Mouse (Mus musculus) midbrain, embryonic 13.5 days (tissue): ENCODE measurements around the gene Prkar1a. TPM values are rescaled to one million over a fixed set of nuclear protein-coding genes. Genes with fewer than 3 reads are reported as not detected.
"Not testable (repeated sequence)": the region's sequence is repeated elsewhere in the genome, so short reads cannot be mapped to it uniquely, and the experiment has no call there.

Experiments used
- ATAC-seq: fragments of 200-750 bp; cut with Nextera tagmentation; 2 replicates; pipeline ENCODE4 v1.8.0; 2017; ENCODE audit warnings: mild to moderate bottlenecking, moderate TSS enrichment, moderate library complexity
- H3K27ac ChIP-seq: fragments of 300-500 bp; sonication (generic); 2 replicates; pipeline ENCODE4 v1.5.1; 2015; ENCODE audit warnings: inconsistent platforms, mild to moderate bottlenecking, moderate library complexity
- H3K27me3 ChIP-seq: fragments of 300-500 bp; sonication (generic); 2 replicates; pipeline ENCODE4 v1.6.1; 2015; ENCODE audit warnings: mild to moderate bottlenecking, inconsistent platforms
- H3K36me3 ChIP-seq: fragments of 300-500 bp; sonication (generic); 2 replicates; pipeline ENCODE4 v1.6.1; 2015; ENCODE audit warnings: mild to moderate bottlenecking, inconsistent platforms
- H3K4me1 ChIP-seq: fragments of 300-500 bp; sonication (generic); replicated peaks from 2 replicates; pipeline ENCODE4 v1.6.1; 2015; ENCODE audit warnings: inconsistent platforms
- H3K4me2 ChIP-seq: fragments of 300-500 bp; sonication (generic); replicated peaks from 2 replicates; pipeline ENCODE4 v1.6.1; 2015; ENCODE audit warnings: moderate library complexity, mild to moderate bottlenecking, inconsistent platforms
- H3K4me3 ChIP-seq: fragments of 300-500 bp; sonication (generic); replicated peaks from 2 replicates; pipeline ENCODE4 v1.5.1; 2015; ENCODE audit warnings: mild to moderate bottlenecking, inconsistent platforms
- H3K9ac ChIP-seq: fragments of 300-500 bp; sonication (generic); replicated peaks from 2 replicates; pipeline ENCODE4 v1.6.1; 2015; ENCODE audit warnings: mild to moderate bottlenecking, inconsistent platforms
- H3K9me3 ChIP-seq: fragments of 300-500 bp; sonication (generic); 2 replicates; pipeline ENCODE4 v1.6.1; 2016; ENCODE audit warnings: mild to moderate bottlenecking, inconsistent platforms
- WGBS: fragments of 180-500 bp; shearing (Covaris S2); methylation state at CpG from one replicate; pipeline ENCODE4 v1.1.7; 2015; 5-methylcytosine and 5-hydroxymethylcytosine counted together
- polyA plus RNA-seq: library from polyadenylated mRNA; unstranded; fragments of >200 nt; fragmentation: Nextera tagmentation; extraction: Ambion mirVana; gene quantifications from 2 replicates; pipeline ENCODE4 v1.2.1, GENCODE M21; 2015

Gene Prkar1a
- polyA plus RNA-seq, 1 experiment from 2014 or later: 471 TPM

DNA sequence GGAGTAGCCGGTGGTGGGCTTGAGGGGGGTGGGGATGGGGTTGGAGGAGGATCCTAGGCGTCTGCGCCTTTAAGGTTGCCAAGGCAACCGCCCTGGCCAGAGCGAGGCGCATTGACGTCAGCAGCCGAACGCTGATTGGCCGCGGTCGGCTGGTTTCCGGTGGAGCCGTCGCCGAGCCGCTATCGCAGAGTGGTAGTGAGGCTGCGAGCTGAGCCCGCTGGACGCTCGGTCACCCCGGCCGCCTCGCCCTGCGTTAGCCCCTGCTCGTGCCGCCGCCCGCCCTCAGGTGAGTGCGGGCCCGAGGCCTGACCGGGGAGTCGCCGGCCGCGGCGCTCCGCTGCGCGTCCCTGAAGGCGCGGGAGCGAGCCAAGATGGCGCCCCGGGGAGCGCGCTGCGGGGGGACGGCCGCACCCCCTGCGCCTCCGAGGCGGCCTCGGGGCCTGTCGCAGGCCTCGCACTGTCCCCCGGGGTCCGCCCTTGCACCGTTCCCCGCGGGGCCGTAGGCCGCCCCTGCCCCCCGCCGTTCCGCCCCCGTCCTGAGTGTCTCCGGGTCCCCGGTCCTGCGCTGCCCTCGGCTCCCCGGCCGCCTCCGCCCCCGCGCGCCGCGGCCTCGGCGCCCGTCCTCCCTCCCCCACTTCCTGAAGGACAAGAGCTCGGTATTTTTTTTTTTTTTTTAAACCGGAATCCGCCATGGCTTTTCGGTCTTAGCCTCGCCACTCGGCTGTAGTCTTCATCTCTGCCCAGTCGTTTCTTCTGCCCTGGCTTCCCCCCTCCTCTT lies 1.8 kb downstream of the Prkar1a start:
- H3K9ac ChIP-seq: peak overlapping the region; percentile 97
- ATAC-seq: peak; percentile 95
- H3K9me3 ChIP-seq: no peaks in the 10 kb centered on the region
- H3K27me3 ChIP-seq: no peaks in the 10 kb centered on the region
- H3K27ac ChIP-seq: peak overlapping the region; percentile 98
- WGBS: 1% methylated on average over 85 of the region's 90 CpGs
- peaks cover 26% of the 10 kb centered on the region for H3K36me3 ChIP-seq
- H3K4me3 ChIP-seq: peak overlapping the region; percentile 97
- peak overlapping the region; percentile 88 for H3K4me2 ChIP-seq
- peaks cover 49% of the 10 kb centered on the region for H3K4me1 ChIP-seq

DNA sequence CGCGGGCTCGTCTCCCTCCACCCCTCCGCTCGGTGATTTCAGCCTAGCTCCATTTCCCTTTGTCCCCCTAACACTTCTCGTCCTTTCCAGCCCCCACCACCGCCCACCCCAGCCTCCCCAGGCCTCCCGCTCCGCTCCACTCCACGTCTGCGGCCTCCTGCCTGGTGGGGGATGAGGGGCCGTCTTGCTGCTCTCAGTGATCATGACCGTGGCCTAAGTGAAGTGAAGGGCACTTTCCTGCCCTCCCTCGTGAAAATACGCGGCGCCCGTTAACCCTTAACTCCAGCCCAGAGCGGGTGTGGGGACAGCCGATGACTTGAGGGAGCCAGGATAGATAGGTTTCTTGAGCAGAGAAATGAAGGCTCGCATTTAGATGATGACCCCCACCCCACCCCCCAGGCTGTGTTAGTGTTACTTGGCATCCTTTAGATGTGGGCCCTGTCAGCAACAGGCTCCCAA lies 2.4 kb downstream of the Prkar1a start:
- under 1% methylated on average over 21 of the region's 21 CpGs for WGBS
- H3K4me2 ChIP-seq: peak overlapping the region; percentile 88
- peak overlapping the region; percentile 97 for H3K9ac ChIP-seq
- peaks cover 31% of the 10 kb centered on the region for H3K36me3 ChIP-seq
- H3K4me1 ChIP-seq: peaks cover 50% of the 10 kb centered on the region
- H3K27ac ChIP-seq: peak overlapping the region; percentile 98
- H3K4me3 ChIP-seq: peak overlapping the region; percentile 97
- H3K9me3 ChIP-seq: no peaks in the 10 kb centered on the region
- ATAC-seq: 0 out of 2 replicates have a peak, but pooled peaks have one; percentile 0
- H3K27me3 ChIP-seq: no peaks in the 10 kb centered on the region

DNA sequence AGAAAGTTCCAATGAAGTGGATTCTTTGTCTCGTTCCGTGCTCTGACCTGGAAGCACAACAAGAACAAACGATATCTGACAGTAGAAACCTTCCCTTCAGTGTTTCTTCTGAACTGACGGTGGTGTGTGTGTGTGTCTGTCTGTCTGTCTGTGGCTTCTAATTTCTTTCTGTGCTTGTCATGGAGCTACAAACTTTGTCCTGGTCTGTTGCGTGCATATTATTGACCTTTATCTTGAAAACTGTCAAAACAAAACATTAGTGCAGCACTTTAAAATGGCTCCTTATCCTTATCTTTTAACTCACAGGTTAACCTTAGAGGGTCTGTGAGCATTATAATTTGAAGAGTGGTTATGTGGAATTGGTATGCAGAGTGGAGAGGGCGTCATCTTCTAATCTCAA lies 3.3 kb downstream of the Prkar1a start:
- no peaks in the 10 kb centered on the region for H3K27me3 ChIP-seq
- no peak overlapping the region for H3K27ac ChIP-seq
- H3K4me2 ChIP-seq: peak overlapping the region; percentile 88
- peaks cover 38% of the 10 kb centered on the region for H3K36me3 ChIP-seq
- ATAC-seq: no peak
- H3K9ac ChIP-seq: peak overlapping the region; percentile 97
- no peaks in the 10 kb centered on the region for H3K9me3 ChIP-seq
- 56% methylated on average over 6 of the region's 6 CpGs for WGBS
- peak overlapping the region; percentile 97 for H3K4me3 ChIP-seq
- peaks cover 54% of the 10 kb centered on the region for H3K4me1 ChIP-seq

DNA sequence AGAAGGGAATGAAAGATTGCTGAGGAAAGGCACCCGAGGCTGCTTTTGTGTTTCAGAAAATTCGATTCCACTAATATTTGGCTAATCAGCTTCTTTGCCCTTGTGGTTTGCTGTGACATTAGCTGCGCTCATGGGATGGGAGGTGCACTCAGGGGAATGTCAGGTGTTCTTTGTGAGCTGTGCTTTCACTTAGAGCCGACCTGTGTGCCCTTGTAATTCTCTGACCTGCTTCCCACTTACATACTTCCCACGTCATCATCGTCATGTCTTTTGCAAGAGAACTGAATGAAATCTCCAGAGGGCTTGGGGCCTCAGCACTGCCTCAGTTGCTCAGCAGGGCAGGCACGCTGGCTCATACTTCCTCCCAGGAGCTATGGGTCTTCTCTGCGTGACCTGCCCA lies 4.0 kb downstream of the Prkar1a start:
- H3K9me3 ChIP-seq: no peaks in the 10 kb centered on the region
- H3K9ac ChIP-seq: peak overlapping the region; percentile 97
- no peaks in the 10 kb centered on the region for H3K27me3 ChIP-seq
- H3K36me3 ChIP-seq: peaks cover 38% of the 10 kb centered on the region
- H3K4me2 ChIP-seq: peak overlapping the region; percentile 88
- peak overlapping the region; percentile 97 for H3K4me3 ChIP-seq
- WGBS: 73% methylated on average over 8 of the region's 8 CpGs
- no peak for ATAC-seq
- peaks cover 49% of the 10 kb centered on the region for H3K4me1 ChIP-seq
- 0 out of 2 replicates have a peak overlapping the region, but pooled peaks have one; percentile 5 for H3K27ac ChIP-seq

DNA sequence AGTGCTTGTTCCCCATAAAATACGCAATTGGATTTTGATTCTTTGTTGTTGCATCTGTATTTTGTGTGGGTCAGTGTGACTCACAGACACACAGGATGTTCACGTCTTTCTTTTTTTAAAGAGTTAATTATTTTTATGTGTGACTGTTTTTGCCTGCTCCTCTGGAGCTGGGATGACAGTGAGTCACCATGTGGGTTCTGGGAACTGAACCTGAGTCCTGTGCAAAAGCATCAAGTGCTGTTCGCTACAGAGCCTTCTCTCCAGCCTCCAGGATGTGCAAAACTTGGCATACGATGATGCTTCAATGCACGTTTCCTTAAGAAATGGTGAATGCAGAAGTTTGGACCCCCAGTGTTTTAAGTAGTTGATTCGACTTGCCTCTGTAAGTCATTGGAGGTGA lies 5.4 kb downstream of the Prkar1a start:
- 93% methylated on average over 6 of the region's 6 CpGs for WGBS
- Histone ChIP-seq H3K9me3 (no peaks in the 10 kb centered on the region), H3K36me3 (peaks cover 43% of the 10 kb centered on the region), H3K27ac (no peak overlapping the region), H3K27me3 (no peaks in the 10 kb centered on the region), H3K4me1 (peaks cover 36% of the 10 kb centered on the region), H3K4me3 (no peak overlapping the region), H3K9ac (no peak overlapping the region), H3K4me2 (no peak overlapping the region)
- ATAC-seq: no peak

DNA sequence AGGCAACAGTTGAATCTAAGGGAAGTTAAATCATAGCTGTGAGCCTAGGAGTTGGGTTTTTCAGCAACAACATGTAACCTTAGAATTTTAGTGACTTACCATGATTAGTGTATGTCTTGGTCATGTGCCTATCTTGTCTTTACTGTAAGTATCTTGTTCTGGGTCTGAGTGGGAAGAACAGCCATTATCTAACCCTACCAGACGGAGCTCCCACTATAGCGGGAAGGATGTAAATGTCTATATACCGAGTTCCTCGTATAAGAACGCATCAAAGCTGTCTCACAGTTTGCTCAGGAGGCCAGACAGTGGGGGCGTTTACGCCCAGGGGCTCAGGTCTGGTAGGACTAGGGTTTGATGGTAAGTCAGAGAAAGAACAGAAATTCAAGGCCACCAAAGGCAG lies 7.0 kb downstream of the Prkar1a start:
- peaks cover 58% of the 10 kb centered on the region for H3K36me3 ChIP-seq
- ATAC-seq: no peak
- 93% methylated on average over 7 of the region's 7 CpGs for WGBS

DNA sequence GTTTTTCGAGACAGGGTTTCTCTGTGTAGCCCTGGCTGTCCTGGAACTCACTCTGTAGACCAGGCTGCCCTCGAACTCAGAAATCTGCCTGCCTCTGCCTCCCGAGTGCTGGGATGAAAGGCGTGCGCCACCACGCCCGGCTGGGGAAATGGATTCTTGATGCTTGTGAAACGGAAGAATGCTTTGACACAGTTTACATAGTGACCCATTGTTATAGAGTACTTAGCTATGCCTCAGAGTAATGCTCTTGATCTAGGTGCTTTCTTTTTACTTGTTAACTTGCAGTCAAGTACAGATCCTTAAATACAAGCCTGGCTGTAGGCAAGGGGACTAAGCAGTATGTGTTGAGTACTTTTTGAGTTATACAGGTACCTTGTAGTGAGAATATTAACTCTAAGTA lies 11.3 kb downstream of the Prkar1a start:
- H3K4me2 ChIP-seq, H3K27ac ChIP-seq, H3K4me3 ChIP-seq, ATAC-seq, H3K4me1 ChIP-seq, H3K9ac ChIP-seq, H3K9me3 ChIP-seq, H3K27me3 ChIP-seq: not testable (repeated sequence)
- peaks cover 74% of the 10 kb centered on the region for H3K36me3 ChIP-seq
- 95% methylated on average over 8 of the region's 8 CpGs for WGBS

More for the DNA sequence above, 7.0 kb downstream of the Prkar1a start:
- Histone ChIP-seq H3K9ac (no peak overlapping the region), H3K4me1 (peaks cover 31% of the 10 kb centered on the region), H3K9me3 (no peaks in the 10 kb centered on the region), H3K4me2 (no peak overlapping the region), H3K27me3 (no peaks in the 10 kb centered on the region), H3K4me3 (no peak overlapping the region), H3K27ac (no peak overlapping the region)

DNA sequence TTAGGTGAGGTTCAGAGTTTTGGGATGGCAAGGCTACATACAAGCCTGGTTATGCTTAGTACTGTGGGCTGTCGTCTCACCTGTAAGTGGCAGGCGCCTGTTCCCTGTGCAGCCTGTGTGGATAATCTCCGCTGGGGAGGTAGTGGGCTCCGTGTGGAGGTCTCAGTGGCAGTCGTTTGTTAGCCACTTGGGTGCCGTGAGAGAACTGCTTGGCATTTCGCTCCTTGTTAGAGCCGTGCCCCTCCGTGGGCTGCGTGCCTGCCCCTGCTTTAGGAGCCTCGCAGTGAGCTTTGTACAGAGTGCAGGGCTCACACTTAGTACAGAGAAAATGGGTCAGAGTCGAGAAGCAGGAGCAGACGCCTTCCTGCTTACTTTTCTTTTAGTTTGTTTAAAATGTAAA lies 15.1 kb downstream of the Prkar1a start:
- no peak overlapping the region for H3K9ac ChIP-seq
- 94% methylated on average over 13 of the region's 13 CpGs for WGBS
- ATAC-seq: no peak
- no peak overlapping the region for H3K4me2 ChIP-seq
- H3K4me3 ChIP-seq: no peak overlapping the region
- no peaks in the 10 kb centered on the region for H3K27me3 ChIP-seq
- H3K9me3 ChIP-seq: no peaks in the 10 kb centered on the region
- H3K4me1 ChIP-seq: no peaks in the 10 kb centered on the region
- H3K27ac ChIP-seq: no peak overlapping the region
- H3K36me3 ChIP-seq: peaks cover 85% of the 10 kb centered on the region

DNA sequence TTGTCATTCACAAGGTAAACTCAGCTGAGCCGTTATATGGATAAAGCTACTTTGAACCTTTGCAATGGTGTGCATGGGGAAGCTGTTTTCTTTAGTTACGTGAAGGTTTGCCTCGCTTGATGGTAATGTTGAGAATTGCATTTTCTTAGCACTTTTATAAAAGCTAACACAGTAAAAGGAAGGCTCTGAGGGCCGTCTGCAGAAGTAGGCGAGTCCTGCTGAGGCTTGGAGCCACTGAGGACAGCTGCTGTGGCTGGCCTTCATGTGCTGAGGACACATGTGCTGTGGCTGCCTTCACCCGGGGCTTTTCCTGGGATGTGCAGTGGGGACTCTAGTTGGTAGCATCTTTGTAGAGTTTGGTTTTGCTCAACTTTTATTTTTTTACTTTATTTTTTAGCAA lies 16.2 kb downstream of the Prkar1a start:
- no peak for ATAC-seq
- no peaks in the 10 kb centered on the region for H3K27me3 ChIP-seq
- peaks cover 82% of the 10 kb centered on the region for H3K36me3 ChIP-seq
- H3K27ac ChIP-seq: no peak overlapping the region
- no peaks in the 10 kb centered on the region for H3K4me1 ChIP-seq
- no peak overlapping the region for H3K4me3 ChIP-seq
- no peaks in the 10 kb centered on the region for H3K9me3 ChIP-seq
- WGBS: 91% methylated on average over 6 of the region's 6 CpGs
- no peak overlapping the region for H3K4me2 ChIP-seq
- no peak overlapping the region for H3K9ac ChIP-seq

DNA sequence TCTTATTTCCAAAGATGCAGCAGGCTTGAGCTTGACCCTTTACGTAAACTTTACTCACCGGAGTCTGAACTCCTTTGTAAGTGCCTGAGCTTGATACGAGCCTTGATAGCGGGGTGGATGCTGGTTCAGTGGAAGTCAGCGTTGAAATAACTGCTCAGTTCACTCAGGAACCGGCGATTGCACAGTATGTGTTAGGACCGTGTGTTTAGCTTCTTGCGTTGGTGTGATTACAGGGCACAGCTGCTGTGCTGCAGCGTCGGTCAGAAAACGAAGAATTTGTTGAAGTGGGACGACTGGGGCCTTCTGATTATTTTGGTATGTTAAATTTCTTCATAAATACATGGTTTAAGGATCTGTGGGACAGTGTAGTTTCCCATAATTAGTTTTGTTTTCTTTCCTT lies 17.2 kb downstream of the Prkar1a start:
- Histone ChIP-seq H3K9ac (no peak overlapping the region), H3K4me3 (no peak overlapping the region), H3K9me3 (no peaks in the 10 kb centered on the region), H3K4me2 (no peak overlapping the region), H3K27ac (no peak overlapping the region), H3K36me3 (peaks cover 80% of the 10 kb centered on the region), H3K4me1 (no peaks in the 10 kb centered on the region), H3K27me3 (no peaks in the 10 kb centered on the region)
- ATAC-seq: no peak
- 98% methylated on average over 13 of the region's 13 CpGs for WGBS

DNA sequence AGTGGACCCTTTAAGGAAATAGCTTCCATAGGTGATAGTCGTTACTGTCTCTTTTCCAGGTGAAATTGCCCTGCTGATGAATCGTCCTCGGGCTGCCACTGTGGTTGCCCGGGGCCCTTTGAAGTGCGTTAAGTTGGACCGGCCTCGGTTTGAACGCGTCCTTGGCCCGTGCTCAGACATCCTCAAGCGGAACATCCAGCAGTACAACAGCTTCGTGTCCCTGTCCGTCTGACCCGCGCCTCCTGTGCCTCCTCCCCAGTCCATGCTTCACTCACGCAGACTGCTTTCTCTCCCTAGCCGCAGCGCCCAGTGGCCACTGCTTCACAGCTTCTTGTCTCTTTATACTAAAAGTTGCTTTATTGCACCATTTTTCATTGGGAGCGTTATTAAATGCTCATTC lies 18.2 kb downstream of the Prkar1a start:
- H3K4me2 ChIP-seq: no peak overlapping the region
- WGBS: 90% methylated on average over 19 of the region's 19 CpGs
- no peaks in the 10 kb centered on the region for H3K27me3 ChIP-seq
- peaks cover 73% of the 10 kb centered on the region for H3K36me3 ChIP-seq
- H3K9me3 ChIP-seq: no peaks in the 10 kb centered on the region
- no peak overlapping the region for H3K9ac ChIP-seq
- no peak overlapping the region for H3K4me3 ChIP-seq
- no peak for ATAC-seq
- no peaks in the 10 kb centered on the region for H3K4me1 ChIP-seq
- H3K27ac ChIP-seq: no peak overlapping the region

DNA sequence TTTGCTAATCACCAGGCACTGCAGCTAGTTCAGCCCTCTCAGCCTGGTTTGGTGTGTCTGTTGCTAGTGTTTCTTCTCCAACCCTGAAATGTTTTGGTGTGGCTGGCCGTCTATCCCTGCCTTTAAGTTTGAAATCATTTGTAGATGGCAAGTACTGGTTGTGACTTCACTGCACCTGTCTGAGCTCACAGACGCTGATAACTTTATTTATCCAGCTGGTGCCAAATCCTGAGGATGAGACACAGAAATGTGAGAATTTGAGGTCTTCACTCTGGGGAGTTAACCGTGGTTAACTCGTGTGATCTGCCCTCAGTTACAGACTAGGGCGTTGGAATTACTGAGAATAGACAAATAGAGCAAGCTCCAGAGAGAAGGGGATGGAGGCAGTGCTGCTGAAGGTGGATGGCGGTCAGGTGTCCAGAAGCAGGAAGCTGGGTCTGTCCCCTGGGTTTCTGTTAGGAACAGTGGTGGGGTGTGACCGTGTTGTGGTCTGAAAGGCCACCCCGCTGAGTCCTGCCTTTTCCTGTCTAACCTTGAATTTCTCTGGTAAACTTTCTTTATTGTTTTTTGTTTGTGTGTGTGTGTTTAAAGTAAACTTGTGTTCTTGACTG lies 19.0 kb downstream of the Prkar1a start:
- H3K4me2 ChIP-seq: no peak overlapping the region
- no peaks in the 10 kb centered on the region for H3K4me1 ChIP-seq
- no peak for ATAC-seq
- H3K27me3 ChIP-seq: no peaks in the 10 kb centered on the region
- peaks cover 65% of the 10 kb centered on the region for H3K36me3 ChIP-seq
- H3K4me3 ChIP-seq: no peak overlapping the region
- no peak overlapping the region for H3K9ac ChIP-seq
- no peaks in the 10 kb centered on the region for H3K9me3 ChIP-seq
- WGBS: 90% methylated on average over 8 of the region's 8 CpGs
- H3K27ac ChIP-seq: no peak overlapping the region
